In genomic region chr8:91909637-91910383, GRCm38 (mm10) we compare ENCODE assay signal across 10 mouse cellular contexts.
DNase-seq lines count a peak whose midpoint lies in the region.
"Had no signal": no experiment of that assay in that cellular context is flagged by ENCODE, and none has a peak within 500 bp of the region (broad histone marks: within the 10 kb centered on the region; RNA-seq: fewer than 3 reads in every experiment).

No protein-coding gene starts in this region.

- peak; percentile 80 for DNase-seq in heart, adult 11 months
- DNase-seq in heart, adult 8-10 months (ENCODE audit: low spot score): no peak
- DNase-seq in Muller cell, postnatal 12 days (ENCODE audit: inconsistent ontology term): peak; percentile 45
- DNase-seq in embryo, embryonic 11 days: peak; percentile 50
- peak; percentile 15 to 19 for DNase-seq in layer of hippocampus, postnatal 25 days (ENCODE audit: extremely low spot score in 1 of 2, low spot score in 1 of 2)
- no peak for DNase-seq in testis, postnatal 10 days (ENCODE audit: low spot score)
- DNase-seq in spleen, adult 12 weeks (ENCODE audit: low spot score): no peak
- DNase-seq in thymus, postnatal 36 days: no peak
- DNase-seq: cerebellum, postnatal 25 days; lung, postnatal 14 days had no signal

Comparison
In these comparisons a context has a peak if more than half of its experiments do, and no peak if none do; other contexts are left out.
1. DNase-seq: peak in heart, adult 11 months (single experiment), Muller cell, postnatal 12 days (single experiment), embryo, embryonic 11 days (single experiment) and layer of hippocampus, postnatal 25 days (2 of 2); none in heart, adult 8-10 months (single experiment), testis, postnatal 10 days (single experiment), spleen, adult 12 weeks (single experiment) and thymus, postnatal 36 days (0 of 2).